Mouse (Mus musculus) small intestine, adult 2 months (tissue): ENCODE measurements at regions not wholly inside any gene's neighbourhood (a gene's known extent, or its start where the extent isn't known, plus 50 kb on each side); places are given as distances from the start of the nearest gene placed in this dataset.

Experiments used
- CTCF ChIP-seq: fragments of 200-500 bp; IDR thresholded peaks from 2 replicates; pipeline ENCODE4 v1.5.1; 2012; ENCODE audit warnings: low read depth, mild to moderate bottlenecking, control low read depth, inconsistent platforms, low read length, moderate library complexity, mixed read lengths; ENCODE audit not compliant: insufficient replicate concordance, insufficient read length; ENCODE audit errors: extremely low read depth
- POLR2A ChIP-seq: fragments of 200-500 bp; IDR thresholded peaks from 2 replicates; pipeline ENCODE4 v1.6.1; 2012; ENCODE audit warnings: low read depth, mild to moderate bottlenecking, control low read depth, inconsistent platforms, low read length, moderate library complexity

GRCm38 (mm10) chr8:128166097-128166496 is 192.3 kb upstream of the Nrp1 start:
- no peak for TF ChIP-seq POLR2A
- TF ChIP-seq CTCF, result no peak
